Mouse (Mus musculus) left cerebral cortex, adult 9 months (tissue): ENCODE measurements around the gene Mmd2.
A peak's percentile ranks its signal among the peaks of the same experiment; 100 is the strongest.

Experiments
- DNase-seq, 2 experiments: peaks; one replicate each; pipeline ENCODE4 v3.0.0; 2022; ENCODE audit warnings: low spot score in 2 of 2

The Mmd2 gene

GRCm38 (mm10) chr5:142547066-142547465 is 61.5 kb downstream of the Mmd2 start:
- DNase-seq: no peak

- DNase-seq: no peak
Measured at GRCm38 (mm10) chr5:142546344-142546743, 62.3 kb downstream of the Mmd2 start.

DNA sequence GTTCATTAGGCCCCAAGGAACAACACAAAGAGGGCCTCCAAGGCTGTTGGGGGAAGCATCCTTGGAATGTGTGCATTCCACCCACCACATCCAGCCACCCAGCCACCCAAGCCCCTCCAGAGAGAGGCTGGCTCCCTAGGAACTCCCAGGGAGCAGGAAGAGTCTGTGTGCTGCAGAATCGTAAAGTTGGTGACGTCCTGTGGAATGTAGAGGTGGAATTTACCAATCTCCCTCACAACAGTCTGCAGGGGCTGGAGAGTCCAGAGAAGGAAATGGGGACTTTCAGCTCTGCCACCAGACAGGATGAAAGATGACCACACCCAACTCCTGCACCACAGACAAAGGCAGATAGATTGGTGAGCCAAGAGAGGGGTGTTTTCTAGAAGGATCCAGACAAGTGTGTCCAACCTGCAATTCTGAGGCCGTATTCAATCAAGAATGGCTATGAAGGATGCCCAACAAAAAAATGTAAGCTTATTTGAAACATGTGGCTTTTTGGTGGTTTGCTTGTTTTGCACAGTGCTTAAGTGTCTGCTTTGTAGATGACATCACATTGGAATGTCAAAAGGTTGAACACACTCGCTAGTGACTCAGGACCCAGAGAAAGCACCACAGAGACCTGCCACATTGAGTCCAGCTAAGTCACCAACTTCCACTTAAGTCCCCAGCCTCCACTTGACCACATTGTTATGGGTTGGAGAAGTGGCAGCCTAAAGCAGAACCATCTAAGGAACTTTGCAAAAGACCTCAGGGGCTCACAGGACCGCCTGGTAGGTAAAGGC is 63.4 kb downstream of the Mmd2 start:
- no peak for DNase-seq

- no peak for DNase-seq
Measured at GRCm38 (mm10) chr5:142537286-142537685, 71.3 kb downstream of the Mmd2 start.

DNA sequence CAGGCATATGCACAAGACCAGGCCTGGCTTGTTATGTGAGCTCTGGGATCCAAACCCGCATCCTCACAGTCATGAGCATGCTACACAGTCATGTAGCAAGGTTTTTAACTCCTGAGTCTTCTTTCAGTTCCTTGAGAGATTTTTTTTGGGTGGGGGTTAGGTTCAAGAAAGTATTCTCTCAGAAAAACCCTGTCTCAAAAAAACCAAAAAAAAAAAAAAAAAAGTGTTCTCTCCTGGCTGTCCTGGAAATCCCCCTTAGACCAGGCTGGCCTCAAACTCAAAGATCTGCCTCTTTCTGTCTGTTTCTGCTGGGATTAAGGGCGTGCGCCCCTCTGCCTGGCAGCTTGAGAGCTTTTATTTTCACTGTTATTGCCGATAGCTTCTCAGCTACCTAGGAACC is 73.2 kb downstream of the Mmd2 start:
- no peak for DNase-seq

DNA sequence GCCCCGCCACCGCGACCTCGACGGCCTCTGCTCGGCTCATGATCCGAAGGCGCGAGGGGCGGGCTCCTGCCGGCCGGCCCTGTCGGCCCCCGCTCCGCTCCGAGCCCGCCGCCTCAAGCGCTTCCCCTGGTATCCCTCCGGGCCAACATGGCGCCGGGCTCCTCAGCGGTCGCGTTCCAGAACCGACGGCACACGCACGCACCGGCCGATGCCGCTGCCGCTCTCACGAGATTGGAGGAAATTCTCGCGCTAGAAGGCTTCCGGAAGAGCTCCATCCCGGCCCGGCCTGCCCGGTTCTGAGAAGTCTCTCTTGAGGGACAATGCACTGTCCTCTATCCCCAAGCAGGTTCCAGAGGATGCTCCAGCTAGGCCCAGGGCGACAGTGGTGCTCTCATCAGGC is 78.7 kb downstream of the Mmd2 start, which contains the start of gene Papolb:
Gene Papolb, minus strand, starts transcription at position 162 of the 400 bp plus-strand sequence.
- no peak for DNase-seq

DNA sequence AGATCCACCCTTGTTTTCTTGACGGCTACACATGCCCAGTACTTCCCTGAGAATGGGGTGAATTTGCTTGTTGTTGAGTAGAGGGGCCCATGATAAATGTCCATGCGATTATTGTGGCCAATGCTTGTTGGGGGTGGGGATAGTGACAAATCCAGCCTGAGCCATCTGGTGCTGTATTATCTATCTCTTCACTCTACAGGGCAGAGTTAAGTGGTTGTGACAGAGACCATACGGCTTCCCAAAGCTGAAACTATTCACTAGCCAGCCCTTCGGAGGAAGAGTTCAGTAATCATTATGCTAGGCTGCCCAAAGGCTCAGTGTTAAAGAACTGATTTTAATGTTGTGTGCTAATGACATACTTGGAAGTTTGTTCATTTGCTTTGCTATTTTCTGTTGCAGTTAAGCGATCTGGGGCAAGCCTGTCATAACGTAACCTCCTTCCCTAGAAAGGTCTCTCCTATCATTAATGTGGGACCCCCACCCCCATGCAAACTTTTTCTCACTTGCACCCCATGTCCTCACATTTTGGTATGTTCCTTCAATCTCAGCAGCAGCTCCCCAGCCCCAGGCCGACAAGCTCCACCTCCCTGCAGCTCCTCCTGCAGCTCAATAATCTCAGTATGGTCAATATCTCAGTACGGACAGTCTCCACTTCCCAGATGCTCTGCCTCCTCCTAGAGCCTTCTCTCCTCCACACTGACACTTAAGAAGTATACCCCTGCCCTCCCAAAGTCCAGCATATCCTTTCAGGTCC is 83.7 kb downstream of the Mmd2 start:
- DNase-seq: no peak

GRCm38 (mm10) chr5:142521195-142521866 is 87.3 kb downstream of the Mmd2 start:
- no peak for DNase-seq

GRCm38 (mm10) chr5:142520360-142520759 is 88.2 kb downstream of the Mmd2 start:
- no peak for DNase-seq

DNA sequence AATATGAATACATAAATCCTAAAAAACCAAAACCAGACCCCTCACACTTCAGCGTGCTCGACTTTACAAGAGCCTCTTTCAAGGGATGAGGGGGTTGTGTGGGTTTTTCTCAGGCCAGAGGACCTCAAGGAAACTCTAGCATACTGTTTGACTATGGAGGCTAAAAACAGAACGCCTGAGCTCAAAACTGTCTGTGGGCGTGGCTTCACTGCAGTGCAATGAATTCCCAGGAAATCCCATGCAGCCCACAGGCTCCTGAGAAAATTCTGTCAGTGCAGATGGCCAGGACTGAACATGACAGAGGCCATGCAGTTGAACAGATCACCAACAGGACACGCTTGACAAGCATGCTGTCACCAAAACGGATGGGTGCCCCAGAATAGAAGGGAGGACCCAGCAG is 89.6 kb downstream of the Mmd2 start:
- DNase-seq: peak in 1 of 2 experiments; percentile 15
